Mouse (Mus musculus): ENCODE results near the gene Ryr3. TPM values are rescaled to one million over a fixed set of nuclear protein-coding genes. Genes with fewer than 3 reads are reported as not detected.

Ryr3 gene
- polyA plus RNA-seq, 2 experiments = under 0.01 TPM; not detected in 1

DNA sequence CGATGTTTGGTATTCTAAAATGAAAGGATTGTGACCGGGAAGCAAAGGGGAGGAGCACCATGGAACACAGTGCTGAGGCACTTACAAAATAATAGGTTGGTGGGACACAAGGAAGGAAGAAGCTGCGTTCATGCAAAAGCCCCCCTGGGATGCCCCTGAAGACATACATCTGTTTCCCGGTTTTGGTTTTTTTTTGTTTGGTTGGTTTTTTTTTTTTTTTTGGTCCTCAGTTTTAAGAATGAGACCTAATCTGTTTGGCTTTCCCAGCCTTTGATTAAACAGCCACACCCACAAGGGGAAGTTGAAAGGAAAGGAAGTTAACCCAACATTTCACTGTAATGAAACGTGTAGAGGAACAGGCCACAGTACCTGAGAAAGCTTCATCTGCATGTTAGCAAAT lies 560.8 kb downstream of the Ryr3 start:
- Histone ChIP-seq H3K4me1 (replicated peaks; ENCODE audit: control insufficient read depth in 2 of 2, insufficient read depth in 2 of 2, low read length in 1 of 2) (no peaks in the 10 kb centered on the region), H3K36me3 (replicated peaks; ENCODE audit: control insufficient read depth, insufficient read depth, low read depth) (no peaks in the 10 kb centered on the region), H3K27ac (no peak overlapping the region), H3K9ac (replicated peaks) (no peak overlapping the region), H3K27me3 (ENCODE audit: control insufficient read depth, insufficient read depth, low read length) (no peaks in the 10 kb centered on the region), H3K4me3 (ENCODE audit: insufficient read depth in 1 of 2, low read depth in 2 of 2, low read length in 2 of 2) (no peak overlapping the region), H3K4me2 (ENCODE audit: low read depth) (no peak overlapping the region), H3K9me3 (ENCODE audit: control insufficient read depth, low read length) (no peaks in the 10 kb centered on the region)
- 44% methylated on average over 5 of the region's 5 CpGs for WGBS (ENCODE audit: insufficient replicate concordance)
- no peak for ATAC-seq (ENCODE audit: insufficient read depth)
- TF ChIP-seq EP300 (IDR thresholded peaks at IDR 0.05; ENCODE audit: low read depth) = no peak
- TF ChIP-seq CTCF (IDR thresholded peaks at IDR 0.05; ENCODE audit: low read depth) = no peak
- no peak for DNase-seq (ENCODE audit: low read depth in 3 of 3, low spot score in 3 of 3)

DNA sequence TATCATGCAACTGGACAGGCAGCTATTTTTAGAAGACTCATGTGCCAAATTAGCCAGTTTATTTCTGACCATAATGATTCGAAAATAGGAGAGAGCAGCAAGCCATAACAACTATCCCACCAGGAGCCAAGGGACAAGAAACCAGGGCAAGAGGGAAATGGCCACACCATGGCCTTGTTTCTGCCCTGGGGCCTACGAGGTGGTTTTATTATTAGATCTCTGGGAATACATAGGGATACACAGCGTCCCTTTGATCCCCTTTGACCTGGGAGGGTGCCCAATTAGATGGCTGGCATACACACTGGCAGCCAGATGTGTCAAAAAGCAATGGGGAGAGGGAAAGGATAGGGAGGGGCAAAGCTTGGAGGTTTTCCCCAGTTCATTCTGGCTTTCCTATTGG lies 563.1 kb downstream of the Ryr3 start:
- H3K27ac ChIP-seq = no peak overlapping the region
- no peak for DNase-seq (ENCODE audit: low read depth in 3 of 3, low spot score in 3 of 3)
- H3K36me3 ChIP-seq (replicated peaks; ENCODE audit: control insufficient read depth, insufficient read depth, low read depth) = no peaks in the 10 kb centered on the region
- no peak overlapping the region for H3K9ac ChIP-seq (replicated peaks)
- ATAC-seq (ENCODE audit: insufficient read depth) = no peak
- no peak overlapping the region for H3K4me3 ChIP-seq (ENCODE audit: insufficient read depth in 1 of 2, low read depth in 2 of 2, low read length in 2 of 2)
- H3K27me3 ChIP-seq (ENCODE audit: control insufficient read depth, insufficient read depth, low read length) = no peaks in the 10 kb centered on the region
- TF ChIP-seq EP300 (IDR thresholded peaks at IDR 0.05; ENCODE audit: low read depth) (no peak), CTCF (IDR thresholded peaks at IDR 0.05; ENCODE audit: low read depth) (no peak)
- no peaks in the 10 kb centered on the region for H3K9me3 ChIP-seq (ENCODE audit: control insufficient read depth, low read length)
- no peak overlapping the region for H3K4me2 ChIP-seq (ENCODE audit: low read depth)
- no peaks in the 10 kb centered on the region for H3K4me1 ChIP-seq (replicated peaks; ENCODE audit: control insufficient read depth in 2 of 2, insufficient read depth in 2 of 2, low read length in 1 of 2)
- 55% methylated on average over 3 of the region's 3 CpGs for WGBS (ENCODE audit: insufficient replicate concordance)

DNA sequence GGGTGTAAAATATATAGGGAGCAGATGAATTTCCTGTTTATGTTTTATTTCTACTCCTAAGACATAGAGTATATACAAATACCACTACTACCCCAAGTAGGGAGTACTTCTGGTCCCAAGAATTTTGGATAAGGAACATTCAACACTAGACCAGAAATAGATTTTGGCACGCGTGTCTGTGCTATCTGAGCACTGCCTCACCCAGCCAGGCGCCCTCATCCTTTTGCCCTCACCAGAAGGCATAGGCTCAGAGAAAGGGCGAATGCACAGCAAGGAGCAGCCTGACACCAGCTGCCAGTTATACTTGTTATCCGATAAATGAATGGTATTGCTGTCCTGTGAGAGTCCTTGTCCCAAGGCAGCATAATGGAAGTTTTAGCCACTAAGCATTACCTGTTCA lies 579.7 kb downstream of the Ryr3 start:
- H3K27ac ChIP-seq = no peak overlapping the region
- 72% methylated on average over 5 of the region's 5 CpGs for WGBS (ENCODE audit: insufficient replicate concordance)
- H3K4me3 ChIP-seq (ENCODE audit: insufficient read depth in 1 of 2, low read depth in 2 of 2, low read length in 2 of 2) = no peak overlapping the region
- no peak for DNase-seq (ENCODE audit: low read depth in 3 of 3, low spot score in 3 of 3)
- H3K36me3 ChIP-seq (replicated peaks; ENCODE audit: control insufficient read depth, insufficient read depth, low read depth) = no peaks in the 10 kb centered on the region
- no peak overlapping the region for H3K9ac ChIP-seq (replicated peaks)
- no peak for ATAC-seq (ENCODE audit: insufficient read depth)
- TF ChIP-seq EP300 (IDR thresholded peaks at IDR 0.05; ENCODE audit: low read depth) (no peak), CTCF (IDR thresholded peaks at IDR 0.05; ENCODE audit: low read depth) (no peak)
- H3K27me3 ChIP-seq (ENCODE audit: control insufficient read depth, insufficient read depth, low read length) = no peaks in the 10 kb centered on the region
- H3K4me2 ChIP-seq (ENCODE audit: low read depth) = no peak overlapping the region
- H3K9me3 ChIP-seq (ENCODE audit: control insufficient read depth, low read length) = no peaks in the 10 kb centered on the region
- no peaks in the 10 kb centered on the region; a peak in 1 of 4 replicates for H3K4me1 ChIP-seq (replicated peaks; ENCODE audit: control insufficient read depth in 2 of 2, insufficient read depth in 2 of 2, low read length in 1 of 2)

DNA sequence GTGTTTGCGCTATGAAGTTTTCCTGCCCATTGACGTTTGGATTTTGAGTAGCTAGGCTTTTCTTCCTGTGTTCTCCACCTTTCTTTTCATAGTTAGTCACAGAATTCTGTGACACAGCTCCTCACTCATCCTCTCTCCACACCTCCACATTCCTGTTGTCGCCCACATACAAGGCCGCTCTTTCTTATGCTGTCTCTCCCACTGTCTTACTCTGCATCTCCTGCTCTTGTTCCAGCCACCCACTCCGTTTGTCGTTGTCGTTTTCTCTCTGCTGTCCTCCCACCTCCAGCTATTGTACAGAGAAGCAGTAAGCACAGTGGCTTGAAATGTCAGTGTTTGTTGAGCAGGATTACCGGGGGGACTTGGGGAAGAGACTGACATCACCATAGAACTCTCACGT lies 584.4 kb downstream of the Ryr3 start:
- Histone ChIP-seq H3K27me3 (ENCODE audit: control insufficient read depth, insufficient read depth, low read length) (no peaks in the 10 kb centered on the region), H3K27ac (no peak overlapping the region), H3K4me1 (replicated peaks; ENCODE audit: control insufficient read depth in 2 of 2, insufficient read depth in 2 of 2, low read length in 1 of 2) (no peaks in the 10 kb centered on the region), H3K9me3 (ENCODE audit: control insufficient read depth, low read length) (no peaks in the 10 kb centered on the region), H3K4me3 (ENCODE audit: insufficient read depth in 1 of 2, low read depth in 2 of 2, low read length in 2 of 2) (no peak overlapping the region), H3K36me3 (replicated peaks; ENCODE audit: control insufficient read depth, insufficient read depth, low read depth) (no peaks in the 10 kb centered on the region), H3K9ac (replicated peaks) (no peak overlapping the region), H3K4me2 (ENCODE audit: low read depth) (no peak overlapping the region)
- ATAC-seq (ENCODE audit: insufficient read depth) = no peak
- TF ChIP-seq CTCF (IDR thresholded peaks at IDR 0.05; ENCODE audit: low read depth) (no peak), EP300 (IDR thresholded peaks at IDR 0.05; ENCODE audit: low read depth) (no peak)
- WGBS (ENCODE audit: insufficient replicate concordance) = 77% methylated on average over 9 of the region's 9 CpGs
- DNase-seq (ENCODE audit: low read depth in 3 of 3, low spot score in 3 of 3) = no peak

DNA sequence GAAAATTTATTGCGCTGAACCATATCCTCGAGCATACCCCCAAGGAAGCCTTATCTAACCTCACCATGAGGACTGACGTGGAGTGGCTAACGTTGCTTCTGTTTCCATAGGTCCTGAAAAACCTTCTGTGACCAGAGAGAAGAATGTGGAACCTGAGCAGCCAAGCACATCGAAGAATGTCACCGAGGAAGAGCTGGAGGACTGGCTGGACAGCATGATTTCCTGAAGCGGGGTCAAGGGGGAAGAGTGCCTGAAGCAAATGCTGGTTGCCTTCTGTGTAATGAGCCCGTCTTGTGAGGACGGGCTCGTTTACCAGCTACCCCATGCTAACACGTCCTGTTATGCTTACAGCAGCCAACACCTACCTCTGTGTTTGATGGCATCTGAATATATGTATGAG lies 586.2 kb downstream of the Ryr3 start:
- no peak overlapping the region for H3K9ac ChIP-seq (replicated peaks)
- H3K4me2 ChIP-seq (ENCODE audit: low read depth) = no peak overlapping the region
- no peaks in the 10 kb centered on the region for H3K27me3 ChIP-seq (ENCODE audit: control insufficient read depth, insufficient read depth, low read length)
- H3K36me3 ChIP-seq (replicated peaks; ENCODE audit: control insufficient read depth, insufficient read depth, low read depth) = no peaks in the 10 kb centered on the region
- DNase-seq (ENCODE audit: low read depth in 3 of 3, low spot score in 3 of 3) = no peak
- no peaks in the 10 kb centered on the region for H3K4me1 ChIP-seq (replicated peaks; ENCODE audit: control insufficient read depth in 2 of 2, insufficient read depth in 2 of 2, low read length in 1 of 2)
- WGBS (ENCODE audit: insufficient replicate concordance) = 58% methylated on average over 11 of the region's 11 CpGs
- H3K9me3 ChIP-seq (ENCODE audit: control insufficient read depth, low read length) = no peaks in the 10 kb centered on the region
- H3K27ac ChIP-seq = no peak overlapping the region
- no peak for ATAC-seq (ENCODE audit: insufficient read depth)
- TF ChIP-seq CTCF (IDR thresholded peaks at IDR 0.05; ENCODE audit: low read depth) = no peak
- no peak for TF ChIP-seq EP300 (IDR thresholded peaks at IDR 0.05; ENCODE audit: low read depth)
- H3K4me3 ChIP-seq (ENCODE audit: insufficient read depth in 1 of 2, low read depth in 2 of 2, low read length in 2 of 2) = no peak overlapping the region
